Mouse (Mus musculus): ENCODE measurements around the gene Ehmt1. TPM values are rescaled to one million over a fixed set of nuclear protein-coding genes. Genes with fewer than 3 reads are reported as not detected.

Gene Ehmt1
- polyA plus RNA-seq, 1 experiment from 2014 or later: 93.2 TPM

- Histone ChIP-seq H3K27me3 (no peaks in the 10 kb centered on the region), H3K36me3 (peaks cover 5% of the 10 kb centered on the region; the same call in 1 of the 2 replicates), H3K9ac (no peak overlapping the region), H3K4me2 (no peak overlapping the region), H3K4me3 (replicated peaks) (no peak overlapping the region), H3K27ac (peak overlapping the region; percentile 83; the same call in 1 of the 2 replicates), H3K9me3 (replicated peaks) (no peaks in the 10 kb centered on the region), H3K4me1 (peaks cover 29% of the 10 kb centered on the region)
- no peak for ATAC-seq (replicated peaks; ENCODE audit: low FRiP score)
- WGBS: 94% methylated on average over 5 of the region's 5 CpGs
Measured at GRCm38 (mm10) chr2:24929593-24929992, 10.2 kb upstream of the Ehmt1 start.

- no peak overlapping the region for H3K4me2 ChIP-seq
- peaks cover 5% of the 10 kb centered on the region; the same call in 1 of the 2 replicates for H3K36me3 ChIP-seq
- H3K4me1 ChIP-seq: peaks cover 24% of the 10 kb centered on the region
- peak overlapping the region; percentile 83 for H3K27ac ChIP-seq
- ATAC-seq (replicated peaks; ENCODE audit: low FRiP score): no peak
- H3K9ac ChIP-seq: no peak overlapping the region
- 56% methylated on average over 2 of the region's 2 CpGs for WGBS
- H3K4me3 ChIP-seq (replicated peaks): no peak overlapping the region
- no peaks in the 10 kb centered on the region for H3K27me3 ChIP-seq
- H3K9me3 ChIP-seq (replicated peaks): no peaks in the 10 kb centered on the region
Measured at GRCm38 (mm10) chr2:24929119-24929518, 9.7 kb upstream of the Ehmt1 start.

- H3K27ac ChIP-seq: peak overlapping the region; percentile 83
- peak; percentile 88 for ATAC-seq (replicated peaks; ENCODE audit: low FRiP score)
- 65% methylated on average over 4 of the region's 4 CpGs for WGBS
- H3K4me3 ChIP-seq (replicated peaks): no peak overlapping the region
- H3K36me3 ChIP-seq: peaks cover 5% of the 10 kb centered on the region; the same call in 1 of the 2 replicates
- H3K4me1 ChIP-seq: peaks cover 15% of the 10 kb centered on the region
- H3K4me2 ChIP-seq: no peak overlapping the region
- H3K9ac ChIP-seq: no peak overlapping the region
- no peaks in the 10 kb centered on the region for H3K9me3 ChIP-seq (replicated peaks)
- H3K27me3 ChIP-seq: no peaks in the 10 kb centered on the region
Measured at GRCm38 (mm10) chr2:24927810-24928479, 8.5 kb upstream of the Ehmt1 start.

- no peak for ATAC-seq (replicated peaks; ENCODE audit: low FRiP score)
- Histone ChIP-seq H3K4me2 (no peak overlapping the region), H3K27ac (0 out of 2 replicates have a peak overlapping the region, but pooled peaks have one; percentile 2), H3K9me3 (replicated peaks) (no peaks in the 10 kb centered on the region), H3K9ac (no peak overlapping the region), H3K4me3 (replicated peaks) (no peak overlapping the region), H3K36me3 (peaks cover 5% of the 10 kb centered on the region; the same call in 1 of the 2 replicates), H3K4me1 (peaks cover 15% of the 10 kb centered on the region), H3K27me3 (no peaks in the 10 kb centered on the region)
- 69% methylated on average over 7 of the region's 7 CpGs for WGBS
Measured at GRCm38 (mm10) chr2:24926965-24927358, 7.5 kb upstream of the Ehmt1 start.

- no peak overlapping the region for H3K27ac ChIP-seq
- H3K27me3 ChIP-seq: no peaks in the 10 kb centered on the region
- peaks cover 5% of the 10 kb centered on the region; the same call in 1 of the 2 replicates for H3K36me3 ChIP-seq
- no peak overlapping the region for H3K4me3 ChIP-seq (replicated peaks)
- no peak for ATAC-seq (replicated peaks; ENCODE audit: low FRiP score)
- H3K9me3 ChIP-seq (replicated peaks): no peaks in the 10 kb centered on the region
- H3K9ac ChIP-seq: no peak overlapping the region
- 87% methylated on average over 9 of the region's 9 CpGs for WGBS
- peaks cover 15% of the 10 kb centered on the region for H3K4me1 ChIP-seq
- no peak overlapping the region for H3K4me2 ChIP-seq
Measured at GRCm38 (mm10) chr2:24926345-24926964, 7.0 kb upstream of the Ehmt1 start.

GRCm38 (mm10) chr2:24925284-24925683, 5.9 kb upstream of the Ehmt1 start:
- 88% methylated on average over 8 of the region's 8 CpGs for WGBS
- no peak for ATAC-seq (replicated peaks; ENCODE audit: low FRiP score)

GRCm38 (mm10) chr2:24923561-24923960, 4.1 kb upstream of the Ehmt1 start:
- peaks cover 15% of the 10 kb centered on the region for H3K4me1 ChIP-seq
- no peak overlapping the region for H3K9ac ChIP-seq
- H3K36me3 ChIP-seq: peaks cover 5% of the 10 kb centered on the region; the same call in 1 of the 2 replicates
- no peak overlapping the region for H3K27ac ChIP-seq
- no peak overlapping the region for H3K4me3 ChIP-seq (replicated peaks)
- H3K27me3 ChIP-seq: no peaks in the 10 kb centered on the region
- ATAC-seq (replicated peaks; ENCODE audit: low FRiP score): no peak
- H3K9me3 ChIP-seq (replicated peaks): no peaks in the 10 kb centered on the region
- H3K4me2 ChIP-seq: no peak overlapping the region
- WGBS: 58% methylated on average over 2 of the region's 2 CpGs

More at GRCm38 (mm10) chr2:24925284-24925683, 5.9 kb upstream of the Ehmt1 start:
- Histone ChIP-seq H3K27ac (no peak overlapping the region), H3K4me2 (no peak overlapping the region), H3K9ac (no peak overlapping the region), H3K4me3 (replicated peaks) (no peak overlapping the region), H3K4me1 (peaks cover 15% of the 10 kb centered on the region), H3K9me3 (replicated peaks) (no peaks in the 10 kb centered on the region), H3K27me3 (no peaks in the 10 kb centered on the region), H3K36me3 (peaks cover 5% of the 10 kb centered on the region; the same call in 1 of the 2 replicates)

- H3K9me3 ChIP-seq (replicated peaks): no peaks in the 10 kb centered on the region
- H3K4me2 ChIP-seq: peak overlapping the region; percentile 57
- peak overlapping the region; percentile 93 for H3K4me3 ChIP-seq (replicated peaks)
- WGBS: 8% methylated on average over 8 of the region's 8 CpGs
- ATAC-seq (replicated peaks; ENCODE audit: low FRiP score): peak; percentile 68
- H3K36me3 ChIP-seq: 0 out of 2 replicates have a peak, but pooled peaks cover 5% of the 10 kb centered on the region
- no peaks in the 10 kb centered on the region for H3K27me3 ChIP-seq
- peak overlapping the region; percentile 99 for H3K9ac ChIP-seq
- peak overlapping the region; percentile 74 for H3K27ac ChIP-seq
- H3K4me1 ChIP-seq: peaks cover 12% of the 10 kb centered on the region
Measured at GRCm38 (mm10) chr2:24919839-24920175, 393 bp upstream of the Ehmt1 start.

GRCm38 (mm10) chr2:24914762-24915161, 4.7 kb downstream of the Ehmt1 start:
- WGBS: 88% methylated on average over 3 of the region's 3 CpGs

GRCm38 (mm10) chr2:24912589-24912988, 6.8 kb downstream of the Ehmt1 start:
- no peak overlapping the region for H3K4me3 ChIP-seq (replicated peaks)
- H3K36me3 ChIP-seq: peaks cover 22% of the 10 kb centered on the region
- no peaks in the 10 kb centered on the region for H3K9me3 ChIP-seq (replicated peaks)
- no peak overlapping the region for H3K9ac ChIP-seq
- peaks cover 8% of the 10 kb centered on the region for H3K4me1 ChIP-seq
- H3K4me2 ChIP-seq: no peak overlapping the region
- H3K27me3 ChIP-seq: no peaks in the 10 kb centered on the region
- no peak overlapping the region for H3K27ac ChIP-seq
- no peak for ATAC-seq (replicated peaks; ENCODE audit: low FRiP score)

More at GRCm38 (mm10) chr2:24914762-24915161, 4.7 kb downstream of the Ehmt1 start:
- ATAC-seq (replicated peaks; ENCODE audit: low FRiP score): no peak
- Histone ChIP-seq H3K4me1 (peaks cover 15% of the 10 kb centered on the region), H3K9ac (no peak overlapping the region), H3K27ac (no peak overlapping the region), H3K9me3 (replicated peaks) (no peaks in the 10 kb centered on the region), H3K4me2 (no peak overlapping the region), H3K4me3 (replicated peaks) (no peak overlapping the region), H3K36me3 (peaks cover 22% of the 10 kb centered on the region), H3K27me3 (no peaks in the 10 kb centered on the region)

GRCm38 (mm10) chr2:24912189-24912588, 7.2 kb downstream of the Ehmt1 start:
- H3K4me1 ChIP-seq: peaks cover 4% of the 10 kb centered on the region; the same call in 1 of the 2 replicates
- H3K36me3 ChIP-seq: peaks cover 22% of the 10 kb centered on the region
- ATAC-seq (replicated peaks; ENCODE audit: low FRiP score): no peak
- H3K27me3 ChIP-seq: no peaks in the 10 kb centered on the region
- no peaks in the 10 kb centered on the region for H3K9me3 ChIP-seq (replicated peaks)
- 79% methylated on average over 4 of the region's 4 CpGs for WGBS
- H3K9ac ChIP-seq: no peak overlapping the region
- H3K4me2 ChIP-seq: no peak overlapping the region
- H3K27ac ChIP-seq: no peak overlapping the region
- no peak overlapping the region for H3K4me3 ChIP-seq (replicated peaks)

GRCm38 (mm10) chr2:24910481-24910880, 8.9 kb downstream of the Ehmt1 start:
- Histone ChIP-seq H3K27ac (no peak overlapping the region), H3K4me2 (no peak overlapping the region), H3K4me1 (peaks cover 20% of the 10 kb centered on the region), H3K9ac (no peak overlapping the region), H3K4me3 (replicated peaks) (no peak overlapping the region), H3K36me3 (peaks cover 16% of the 10 kb centered on the region), H3K9me3 (replicated peaks) (no peaks in the 10 kb centered on the region), H3K27me3 (no peaks in the 10 kb centered on the region)
- ATAC-seq (replicated peaks; ENCODE audit: low FRiP score): no peak
- 85% methylated on average over 4 of the region's 4 CpGs for WGBS
